Mouse (Mus musculus) CH12.LX (cell line): ENCODE data around the gene Gm20458. TPM values are rescaled to one million over a fixed set of nuclear protein-coding genes. Genes with fewer than 3 reads are reported as not detected.

Experiments used
- DNase-seq: peaks from one replicate; pipeline ENCODE4 v3.0.0-alpha.2; 2013; ENCODE audit errors: extremely low read depth
- H3K27ac ChIP-seq: 2 replicates; pipeline ENCODE4 v1.5.1; 2012; ENCODE audit warnings: low read depth, mild to moderate bottlenecking, control low read depth, moderate library complexity; ENCODE audit not compliant: insufficient read depth
- H3K27me3 ChIP-seq: replicated peaks from 2 replicates; pipeline ENCODE3; 2012; ENCODE audit warnings: inconsistent platforms
- H3K36me3 ChIP-seq, 2 experiments: replicated peaks in 1 of 2; 2 replicates each; pipeline versions ENCODE3 to v1.6.1; 2012; ENCODE audit warnings: inconsistent platforms in 1 of 2, low read length in 1 of 2, mild to moderate bottlenecking in 1 of 2, mixed read lengths in 1 of 2, moderate library complexity in 1 of 2; ENCODE audit not compliant: control insufficient read depth in 1 of 2, insufficient read depth in 1 of 2
- H3K4me1 ChIP-seq, 2 experiments: 2 replicates each; pipeline ENCODE4 v1.6.1; 2012; ENCODE audit warnings: inconsistent platforms in 1 of 2, moderate library complexity in 1 of 2; ENCODE audit not compliant: insufficient read depth in 2 of 2, control insufficient read depth in 1 of 2
- H3K4me2 ChIP-seq: 2 replicates; pipeline ENCODE4 v1.6.1; 2012; ENCODE audit warnings: low read depth, mild to moderate bottlenecking, control low read depth; ENCODE audit not compliant: poor library complexity, insufficient read depth, severe bottlenecking
- H3K4me3 ChIP-seq, 3 experiments: fragments of 150-350 bp in 1 of 3; sonication (generic) in 1 of 3; replicated peaks in 1 of 3; 2 replicates each; pipeline versions ENCODE3 to v1.5.1; 2011 to 2012; ENCODE audit warnings: low read depth in 2 of 3, low read length in 2 of 3, mild to moderate bottlenecking in 2 of 3, moderate library complexity in 2 of 3, control low read depth in 1 of 3, improper control_type of control experiment in 1 of 3, inconsistent platforms in 1 of 3, mixed read lengths in 1 of 3; ENCODE audit not compliant: poor library complexity in 1 of 3
- H3K79me2 ChIP-seq: replicated peaks from 2 replicates; pipeline ENCODE4 v1.6.1; 2012; ENCODE audit warnings: mild to moderate bottlenecking, moderate library complexity; ENCODE audit not compliant: control insufficient read depth, poor library complexity, insufficient read depth, severe bottlenecking; ENCODE audit errors: extremely low read depth
- H3K9ac ChIP-seq: 2 replicates; pipeline ENCODE4 v1.6.1; 2012; ENCODE audit warnings: low read depth, mild to moderate bottlenecking, control low read depth, moderate library complexity; ENCODE audit not compliant: insufficient read depth
- H3K9me3 ChIP-seq: replicated peaks from 2 replicates; pipeline ENCODE3; 2012; ENCODE audit warnings: low read length, inconsistent platforms, mixed read lengths
- CTCF ChIP-seq, 2 experiments: IDR thresholded peaks in 1 of 2; conservative IDR thresholded peaks in 1 of 2; 2 replicates each; pipeline ENCODE4 v1.5.1; 2011 to 2012; ENCODE audit warnings: low read depth in 2 of 2, low read length in 2 of 2, improper control_type of control experiment in 1 of 2, inconsistent platforms in 1 of 2, mild to moderate bottlenecking in 1 of 2, moderate library complexity in 1 of 2
- JUN ChIP-seq: IDR thresholded peaks from 2 replicates; pipeline ENCODE4 v1.6.1; 2011; ENCODE audit warnings: low read depth, mild to moderate bottlenecking, low read length, improper control_type of control experiment, moderate library complexity; ENCODE audit not compliant: insufficient read depth
- JUND ChIP-seq: conservative IDR thresholded peaks from 2 replicates; pipeline ENCODE4 v1.6.1; 2011; ENCODE audit warnings: low read depth, low read length, improper control_type of control experiment
- MAZ ChIP-seq: IDR thresholded peaks from 2 replicates; pipeline ENCODE4 v1.6.1; 2012; ENCODE audit warnings: low read depth, mild to moderate bottlenecking, inconsistent platforms, low read length, improper control_type of control experiment, moderate library complexity
- MEF2A ChIP-seq: IDR thresholded peaks from 2 replicates; pipeline ENCODE4 v1.6.1; 2014; ENCODE audit warnings: low read depth, mild to moderate bottlenecking, inconsistent platforms, low read length, improper control_type of control experiment, borderline replicate concordance
- MXI1 ChIP-seq: IDR thresholded peaks from 2 replicates; pipeline ENCODE4 v1.6.1; 2011; ENCODE audit warnings: mild to moderate bottlenecking, low read depth, low read length, improper control_type of control experiment
- NELFE ChIP-seq: IDR thresholded peaks from 2 replicates; pipeline ENCODE4 v1.6.1; 2011; ENCODE audit warnings: low read depth, low read length, improper control_type of control experiment
- NRF1 ChIP-seq: IDR thresholded peaks from 2 replicates; pipeline ENCODE4 v1.6.1; 2014; ENCODE audit warnings: low read depth, mild to moderate bottlenecking, inconsistent platforms, low read length, improper control_type of control experiment, moderate library complexity
- PAX5 ChIP-seq: IDR thresholded peaks from 2 replicates; pipeline ENCODE4 v1.6.1; 2012; ENCODE audit warnings: low read length, inconsistent platforms, mixed read lengths
- POLR2A ChIP-seq: IDR thresholded peaks from 2 replicates; pipeline ENCODE4 v1.6.1; 2011; ENCODE audit warnings: low read depth, mild to moderate bottlenecking, improper control_type of control experiment, low read length
- POLR2AphosphoS2 ChIP-seq: IDR thresholded peaks from 2 replicates; pipeline ENCODE4 v1.6.1; 2011; ENCODE audit warnings: low read depth, low read length, improper control_type of control experiment
- TCF12 ChIP-seq: IDR thresholded peaks from 2 replicates; pipeline ENCODE4 v1.6.1; 2014; ENCODE audit warnings: low read depth, mild to moderate bottlenecking, inconsistent platforms, low read length, improper control_type of control experiment
- UBTF ChIP-seq: IDR thresholded peaks from 2 replicates; pipeline ENCODE4 v1.6.1; 2012; ENCODE audit warnings: low read depth, mild to moderate bottlenecking, inconsistent platforms, low read length, improper control_type of control experiment, moderate library complexity
- ZC3H11A ChIP-seq: IDR thresholded peaks from 2 replicates; pipeline ENCODE4 v1.6.1; 2012; ENCODE audit warnings: low read depth, mild to moderate bottlenecking, inconsistent platforms, low read length, improper control_type of control experiment
- dilution Hi-C: fragments of 300-500 bp; cut with MboI; formaldehyde crosslinking; loops from 2 replicates; pipeline ENCODE4 v1.14.3; 2020; ENCODE audit warnings: low sequenced_read_pairs; ENCODE audit not compliant: extremely low pct_unique_long_range_greater_than_20kb, extremely low pct_ligation_motif_present
- in situ Hi-C: fragments of 300-500 bp; cut with MboI; formaldehyde crosslinking; loops from 3 replicates; pipeline ENCODE4 v1.14.3; 2019; ENCODE audit warnings: low sequenced_read_pairs, low pct_ligation_motif_present, low pct_unique_long_range_greater_than_20kb, mixed read lengths
- polyA plus RNA-seq: library from polyadenylated mRNA; unstranded; fragments of >175 nt; gene quantifications from 2 replicates; pipeline ENCODE4 v1.2.1, GENCODE M21; 2012; ENCODE audit warnings: low read depth; ENCODE audit not compliant: insufficient read length
- total RNA-seq, 2 experiments: library from RNA; depleted of rRNA; stranded (reverse); fragments of 300-350 nt in 1 of 2; fragments of >200 nt in 1 of 2; gene quantifications; 2 replicates each; pipeline ENCODE4 v1.2.3; 2012 to 2014

Gm20458 gene
- total and polyA plus RNA-seq, 3 experiments: 0.31 to 1.1 (median 0.74) TPM

GRCm38 (mm10) chr2:164500511-164500910 lies 39.7 kb downstream of the Gm20458 start:
- H3K9me3 ChIP-seq: peaks cover 15% of the 10 kb centered on the region
- dilution Hi-C loops (no loop called here), in situ Hi-C loops (no loop called here)
- no peak overlapping the region for H3K4me2 ChIP-seq
- peaks cover 4% of the 10 kb centered on the region for H3K79me2 ChIP-seq
- no peak overlapping the region for H3K27ac ChIP-seq
- TF ChIP-seq UBTF: no peak
- no peak for TF ChIP-seq NRF1
- TF ChIP-seq NELFE: no peak
- no peak for TF ChIP-seq POLR2AphosphoS2
- TF ChIP-seq MAZ: no peak
- no peak for TF ChIP-seq JUN
- no peak for TF ChIP-seq MXI1
- no peak for TF ChIP-seq TCF12
- no peak for TF ChIP-seq JUND
- TF ChIP-seq MEF2A: no peak
- TF ChIP-seq ZC3H11A: no peak
- TF ChIP-seq POLR2A: no peak
- DNase-seq: no peak
- no peaks in the 10 kb centered on the region for H3K27me3 ChIP-seq
- no peak overlapping the region for H3K4me3 ChIP-seq
- H3K9ac ChIP-seq: no peak overlapping the region
- H3K36me3 ChIP-seq: peaks cover 54 to 67% of the 10 kb centered on the region in 2 experiments
- H3K4me1 ChIP-seq: peaks cover 8 to 27% of the 10 kb centered on the region in 2 experiments

GRCm38 (mm10) chr2:164504919-164505318 lies 44.2 kb downstream of the Gm20458 start:
- dilution Hi-C loops: no loop called here
- H3K27ac ChIP-seq: no peak overlapping the region
- H3K27me3 ChIP-seq: no peaks in the 10 kb centered on the region
- 0 out of 4 replicates have a peak, but pooled peaks of 1 of the 2 experiments have one; percentile 11 for TF ChIP-seq CTCF (conservative IDR thresholded peaks at IDR 0.05 in 1 of 2, IDR thresholded peaks at IDR 0.05 in 1 of 2; ENCODE audit: low read depth in 2 of 2, low read length in 2 of 2)
- TF ChIP-seq PAX5: no peak
- DNase-seq: no peak
- H3K9ac ChIP-seq: no peak overlapping the region
- no peaks in the 10 kb centered on the region for H3K4me1 ChIP-seq
- H3K9me3 ChIP-seq: peaks cover 15% of the 10 kb centered on the region
- no peak overlapping the region for H3K4me3 ChIP-seq
- H3K79me2 ChIP-seq: no peaks in the 10 kb centered on the region; the same call in 1 of the 2 replicates
- H3K36me3 ChIP-seq: peaks cover 72 to 91% of the 10 kb centered on the region in 2 experiments
- H3K4me2 ChIP-seq: no peak overlapping the region
- in situ Hi-C loops: loop anchor here (5.0 kb wide), 1 partner anchor 38 kb away; no protein-coding TSS in a partner anchor
